Mouse (Mus musculus) cerebellum, adult 8-10 months (tissue): ENCODE measurements around the gene Vmn1r230.

Experiments
- DNase-seq: peaks from one replicate; pipeline ENCODE4 v3.0.0; 2022

Vmn1r230 gene

DNA sequence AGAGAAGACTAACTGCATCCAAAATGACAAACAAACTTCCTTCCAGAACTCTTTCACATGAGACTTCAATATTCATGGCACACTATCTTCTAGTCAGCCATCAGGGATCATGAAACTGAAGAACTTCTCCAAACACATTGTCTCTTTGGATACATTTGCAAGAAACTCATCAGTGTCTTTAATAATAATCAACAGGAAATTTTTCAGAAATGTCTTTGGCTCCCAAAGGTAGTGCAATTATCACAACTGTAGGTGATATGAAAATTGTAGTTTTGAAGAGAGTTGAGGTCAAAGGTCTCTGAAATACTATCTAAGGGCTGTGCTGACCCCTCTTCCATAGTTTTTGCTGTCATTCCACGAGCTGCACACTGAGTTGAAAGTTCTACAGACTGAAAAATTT, at the start of gene Vmn1r230:
Vmn1r230 (plus strand) TSS at position 301 of the 400 bp plus-strand sequence.
- DNase-seq, result no peak

DNA sequence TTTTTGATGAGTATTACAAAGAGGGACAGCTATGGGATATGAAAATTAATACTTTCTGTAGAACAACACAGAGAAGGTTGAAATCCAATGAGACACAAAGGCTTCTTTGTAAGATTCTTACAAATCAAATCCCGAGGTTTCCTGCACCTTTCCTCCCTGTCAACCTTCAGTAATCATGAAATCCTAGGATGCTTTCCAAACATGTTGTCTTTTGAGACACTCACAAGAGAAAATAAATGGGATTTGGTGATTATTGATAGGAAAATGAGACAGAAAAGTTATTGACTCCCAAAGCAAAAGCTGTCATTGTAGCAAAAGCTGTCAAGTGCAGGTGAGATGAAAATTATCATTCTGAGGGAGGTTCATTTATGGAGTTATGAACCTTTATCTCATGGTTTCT, 29.0 kb upstream of the Vmn1r230 start, which contains the start of gene Vmn1r229:
Vmn1r229 (plus strand) TSS at position 301 of the 400 bp plus-strand sequence.
- no peak for DNase-seq
